Mouse (Mus musculus) cerebellum, adult 2 months (tissue): Measurements from ENCODE around the gene Sec31a.

Experiments used
- CTCF ChIP-seq: fragments of 200-500 bp; IDR thresholded peaks from 2 replicates; pipeline ENCODE4 v1.5.1; 2011; ENCODE audit warnings: low read depth, mild to moderate bottlenecking, control low read depth, low read length, moderate library complexity, borderline replicate concordance; ENCODE audit not compliant: insufficient read depth
- POLR2A ChIP-seq: fragments of 200-500 bp; IDR thresholded peaks from 2 replicates; pipeline ENCODE4 v1.6.1; 2011; ENCODE audit warnings: low read length, control low read depth, borderline replicate concordance; ENCODE audit not compliant: insufficient read depth

DNA sequence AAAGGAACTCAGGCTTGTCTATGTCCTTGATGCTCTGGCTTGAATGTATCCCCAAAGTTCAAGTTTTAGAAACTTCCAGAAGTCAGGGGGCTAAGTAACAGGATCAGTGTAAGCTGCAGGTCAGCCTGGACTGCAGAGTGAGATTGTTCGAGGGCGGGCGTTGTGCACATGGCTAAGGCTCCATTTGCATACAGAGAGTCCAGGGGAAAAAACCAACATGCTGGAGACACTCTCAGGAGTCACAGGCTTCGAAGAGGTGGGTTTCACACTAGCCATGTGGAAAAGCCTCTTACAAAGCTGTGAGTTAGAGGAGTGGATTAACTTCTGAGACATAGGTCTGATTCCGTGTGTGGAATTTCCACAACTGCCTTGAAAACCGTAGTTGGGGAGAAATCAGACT lies 73.6 kb downstream of the Sec31a start:
- no peak for TF ChIP-seq CTCF
- no peak for TF ChIP-seq POLR2A
